Mouse (Mus musculus): ENCODE results near the gene Rps29. TPM values are rescaled to one million over a fixed set of nuclear protein-coding genes. Genes with fewer than 3 reads are reported as not detected.

Gene Rps29
- total RNA-seq, 2 experiments from 2014 or later = 1,096 to 1,116 TPM

- no peak for DNase-seq
Observed at GRCm38 (mm10) chr12:69129634-69130310, 29.2 kb downstream of the Rps29 start.

- no peak for DNase-seq
Observed at GRCm38 (mm10) chr12:69127626-69128025, 31.4 kb downstream of the Rps29 start.

GRCm38 (mm10) chr12:69127170-69127569, 31.8 kb downstream of the Rps29 start:
- DNase-seq = no peak

GRCm38 (mm10) chr12:69125066-69125465, 33.9 kb downstream of the Rps29 start:
- no peak for DNase-seq

GRCm38 (mm10) chr12:69122801-69123200, 36.2 kb downstream of the Rps29 start:
- no peak for DNase-seq

- DNase-seq = no peak
Observed at GRCm38 (mm10) chr12:69119908-69120307, 39.1 kb downstream of the Rps29 start.

Small RNA genes lying within 50 kb of the gene (microRNA-seq; reads per million reads assigned to microRNA genes)
- 0 reads per million in 2 experiments for gene Gm47287
- 1.7 to 5.1 reads per million in 2 experiments for gene Gm47295

Other genes starting within 250 kb of the Rps29 start
- not detected for gene Lrr1, start 9.6 kb upstream of the Rps29 start, total RNA-seq (2021)
- 100 to 1,000 TPM; 186 to 194 TPM for gene Rpl36al, start 24.9 kb upstream of the Rps29 start, total RNA-seq (2021)
- gene Mgat2, start 25.0 kb upstream of the Rps29 start, total RNA-seq (2021) = 10 to 100 TPM; 27.0 to 29.3 TPM
- gene Gm49383, start 37.9 kb upstream of the Rps29 start, total RNA-seq (2021) = 1 to 10 TPM; 5.7 to 5.9 TPM
- 1 to 10 TPM; 1.4 to 2.0 TPM for gene Dnaaf2, start 39.2 kb upstream of the Rps29 start, total RNA-seq (2021)
- gene Gm49384, start 45.1 kb upstream of the Rps29 start, total RNA-seq (2021) = 1 to 10 TPM; 2.3 to 2.9 TPM
- under 1 TPM; 0.75 to 0.99 TPM for gene Pole2, start 69.0 kb upstream of the Rps29 start, total RNA-seq (2021)
- gene Klhdc1, start 82.0 kb upstream of the Rps29 start, total RNA-seq (2021) = 10 to 100 TPM; 16.0 to 17.9 TPM
- 100 to 1,000 TPM; 117 to 128 TPM for gene Klhdc2, start 137.5 kb upstream of the Rps29 start, total RNA-seq (2021)
- 10 to 100 TPM; 47.9 to 51.2 TPM for gene Nemf, start 198.0 kb upstream of the Rps29 start, total RNA-seq (2021)
- 10 to 100 TPM; 48.3 to 50.3 TPM for gene Arf6, start 213.0 kb upstream of the Rps29 start, total RNA-seq (2021)
- gene Gm9887, start 213.3 kb upstream of the Rps29 start, total RNA-seq (2021) = under 1 TPM; 0.60 to 0.66 TPM